Mouse (Mus musculus) urinary bladder, postnatal 14 days (tissue): Measurements from ENCODE around the gene Invs.

Source experiments
- DNase-seq: peaks from one replicate; pipeline ENCODE4 v3.0.0; 2021; ENCODE audit warnings: low spot score

Gene Invs

DNA sequence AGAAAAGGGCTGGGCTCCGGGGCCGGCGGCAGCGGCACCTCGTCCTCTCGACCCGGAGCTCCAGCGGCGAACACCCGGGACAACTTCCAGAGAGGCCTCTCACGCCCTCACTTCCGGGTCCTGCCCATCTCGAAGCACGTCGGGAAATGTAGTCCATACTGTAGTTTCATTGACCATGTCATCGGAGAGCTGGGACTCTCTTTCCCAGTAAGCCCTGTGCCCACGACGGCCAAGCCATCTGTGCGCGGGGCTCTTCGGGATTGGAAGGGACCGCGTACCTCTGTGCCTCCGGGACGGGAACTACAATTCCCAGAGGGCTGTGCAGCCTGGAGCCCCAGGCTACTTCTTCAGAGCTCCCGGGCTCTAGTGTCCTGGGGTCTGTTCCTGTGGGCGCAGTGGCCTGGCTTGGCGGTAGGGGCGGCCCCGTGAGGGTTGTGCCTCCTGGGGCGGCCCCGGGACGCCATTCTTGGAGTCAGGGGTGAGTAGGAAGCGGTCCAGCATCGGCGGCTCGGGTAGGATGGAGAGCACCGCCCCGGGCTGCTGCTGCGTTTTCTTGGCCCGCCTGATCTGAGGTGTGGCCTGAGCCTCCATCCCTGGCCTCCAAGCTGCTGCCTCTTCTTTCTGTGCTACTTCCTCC, at the start of gene Invs, which contains the start of gene Erp44:
Gene Invs, plus strand, starts transcription at position 263 of the 637 bp plus-strand sequence.
Gene Erp44, minus strand, starts transcription at position 61 of the 637 bp plus-strand sequence.
- peak; percentile 94 for DNase-seq

DNA sequence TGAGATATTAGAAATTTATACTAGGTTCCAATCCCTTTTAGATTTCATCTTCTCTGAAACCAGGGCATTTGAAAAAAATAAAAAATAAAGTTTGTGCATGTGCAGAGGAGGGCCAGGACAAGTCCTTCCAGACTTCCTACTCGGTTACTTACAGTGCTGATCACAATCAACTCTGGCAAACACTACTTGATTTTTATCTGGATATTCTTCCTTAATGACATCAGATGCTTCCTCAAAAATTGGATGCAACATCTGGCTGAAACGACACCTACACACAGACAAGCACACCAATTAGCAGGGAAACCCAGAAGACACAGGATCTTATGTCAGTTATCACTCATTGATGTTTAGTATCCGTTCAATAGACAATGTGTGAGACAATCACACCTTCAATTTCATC, 42.8 kb upstream of the Invs start:
- no peak for DNase-seq

GRCm38 (mm10) chr4:48239046-48239445, 40.5 kb upstream of the Invs start:
- no peak for DNase-seq

GRCm38 (mm10) chr4:48242482-48242881, 37.1 kb upstream of the Invs start:
- peak; percentile 25 for DNase-seq

- DNase-seq: no peak
Observed at GRCm38 (mm10) chr4:48243737-48244136, 35.8 kb upstream of the Invs start.

GRCm38 (mm10) chr4:48244280-48244679, 35.3 kb upstream of the Invs start:
- DNase-seq: no peak

- DNase-seq: no peak
Observed at GRCm38 (mm10) chr4:48253266-48253665, 26.3 kb upstream of the Invs start.

DNA sequence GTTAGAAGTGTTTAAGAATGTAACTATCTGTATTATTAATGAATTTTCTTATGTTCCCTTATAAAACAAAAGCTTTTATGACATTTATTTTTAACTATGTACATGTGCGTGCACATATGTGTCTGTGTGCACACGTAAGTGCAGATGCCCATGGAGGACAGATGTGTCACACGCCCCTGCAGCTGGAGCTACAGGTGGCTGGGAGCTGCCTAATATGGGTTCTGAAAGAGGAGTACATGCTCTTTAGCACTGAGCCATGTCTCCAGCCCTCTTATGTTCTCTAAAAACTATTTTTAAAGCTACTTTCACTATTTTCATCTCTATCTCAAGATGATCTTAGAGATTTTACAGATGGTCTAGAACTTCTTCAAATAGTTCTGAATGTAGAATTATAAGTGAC, 21.5 kb upstream of the Invs start:
- no peak for DNase-seq

GRCm38 (mm10) chr4:48267683-48268082, 11.9 kb upstream of the Invs start:
- no peak for DNase-seq

GRCm38 (mm10) chr4:48268127-48268526, 11.4 kb upstream of the Invs start:
- DNase-seq: no peak

DNA sequence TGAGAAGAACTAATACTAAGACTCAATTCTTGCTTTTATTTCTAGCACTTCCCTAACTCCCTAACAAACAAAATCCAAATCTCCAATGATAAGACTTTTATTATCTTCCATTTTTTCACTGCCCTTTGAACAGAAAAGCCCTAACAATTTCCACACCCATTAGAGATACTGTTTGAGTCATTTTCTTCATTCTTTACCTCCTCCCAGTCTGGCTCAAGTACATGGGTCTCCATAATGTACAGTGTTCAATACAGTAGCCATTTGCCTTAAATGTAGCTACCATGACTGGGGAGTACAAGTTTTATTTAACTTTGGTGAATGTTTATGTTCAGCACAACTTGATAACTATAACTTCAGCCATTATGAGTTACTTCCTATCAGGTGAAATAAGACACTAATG, 9.0 kb upstream of the Invs start:
- no peak for DNase-seq

- no peak for DNase-seq
Observed at GRCm38 (mm10) chr4:48271838-48272237, 7.7 kb upstream of the Invs start.

- no peak for DNase-seq
Observed at GRCm38 (mm10) chr4:48273119-48273829, 6.3 kb upstream of the Invs start.

GRCm38 (mm10) chr4:48275736-48276135, 3.8 kb upstream of the Invs start:
- no peak for DNase-seq

DNA sequence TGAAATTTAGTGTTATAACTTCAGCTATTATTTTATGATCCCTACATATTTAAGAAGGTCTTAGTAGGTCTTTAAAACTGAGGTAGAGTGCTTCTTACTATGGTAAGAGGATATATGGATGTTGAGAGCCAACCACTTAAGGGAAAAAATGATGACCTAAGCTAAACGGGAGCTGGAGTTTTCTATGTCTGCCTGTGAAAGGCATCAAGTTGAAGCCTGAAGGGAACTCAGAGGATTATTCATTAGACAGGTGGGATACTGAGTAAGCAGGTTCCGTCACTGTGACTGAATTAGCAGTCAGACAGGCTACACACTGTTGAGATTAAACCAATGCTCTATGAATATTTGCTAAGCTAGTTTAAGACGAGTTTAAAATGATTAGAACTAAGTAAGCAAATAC, 2.5 kb upstream of the Invs start:
- no peak for DNase-seq

GRCm38 (mm10) chr4:48278757-48279497, 633 bp upstream of the Invs start:
- peak; percentile 9 for DNase-seq

GRCm38 (mm10) chr4:48281121-48281520, 1.6 kb downstream of the Invs start:
- DNase-seq: no peak

DNA sequence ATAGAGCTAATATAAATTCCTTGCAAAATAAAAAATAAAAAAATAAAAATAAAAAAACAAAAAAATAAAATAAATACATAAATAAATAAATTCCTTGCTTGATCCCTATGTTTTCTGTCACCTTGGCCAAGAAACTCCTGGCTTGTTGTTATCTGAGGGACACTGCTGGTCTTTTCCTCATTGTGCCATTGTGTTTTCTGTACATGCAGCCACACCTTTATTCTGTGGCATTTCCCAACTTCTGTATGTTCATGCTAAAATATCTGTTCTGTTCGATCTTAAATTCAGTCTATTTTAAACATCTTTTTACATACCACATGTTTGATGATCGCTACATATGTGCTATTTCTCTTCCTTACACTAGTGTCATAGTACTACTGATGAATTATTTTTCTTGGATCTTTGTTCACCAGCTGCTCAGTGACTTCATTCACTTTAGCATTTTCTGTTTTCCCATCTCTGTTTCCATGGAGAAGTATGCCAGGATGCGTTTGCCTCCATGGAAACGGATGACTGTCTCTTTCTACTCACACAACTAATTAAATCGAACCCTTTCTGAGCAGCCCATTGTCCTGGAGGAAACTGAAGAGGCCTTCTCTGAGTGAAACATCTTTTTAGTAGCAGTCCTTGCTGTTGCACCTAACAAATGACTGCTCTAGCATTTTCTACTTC, 7.7 kb downstream of the Invs start:
- DNase-seq: no peak

- no peak for DNase-seq
Observed at GRCm38 (mm10) chr4:48314814-48315213, 35.3 kb downstream of the Invs start.

DNA sequence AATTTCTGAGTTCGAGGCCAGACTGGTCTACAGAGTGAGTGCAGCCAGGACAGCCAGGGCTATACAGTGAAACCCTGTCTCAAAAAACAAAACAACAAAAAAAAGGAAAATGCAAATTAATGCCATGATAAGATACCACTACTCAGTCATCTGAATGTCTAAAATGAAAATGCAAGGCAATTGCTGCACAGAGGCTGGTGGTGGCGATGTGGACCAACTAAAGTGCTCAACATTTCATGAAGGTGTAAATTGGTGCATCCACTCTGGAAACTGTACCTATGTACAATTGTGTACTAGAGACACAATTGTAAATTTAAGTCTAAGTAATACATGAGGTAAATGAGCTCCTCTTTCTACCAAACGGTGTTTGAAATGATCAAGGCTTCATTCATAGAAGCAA, 36.5 kb downstream of the Invs start:
- DNase-seq: no peak

GRCm38 (mm10) chr4:48321276-48321675, 41.7 kb downstream of the Invs start:
- DNase-seq: no peak

DNA sequence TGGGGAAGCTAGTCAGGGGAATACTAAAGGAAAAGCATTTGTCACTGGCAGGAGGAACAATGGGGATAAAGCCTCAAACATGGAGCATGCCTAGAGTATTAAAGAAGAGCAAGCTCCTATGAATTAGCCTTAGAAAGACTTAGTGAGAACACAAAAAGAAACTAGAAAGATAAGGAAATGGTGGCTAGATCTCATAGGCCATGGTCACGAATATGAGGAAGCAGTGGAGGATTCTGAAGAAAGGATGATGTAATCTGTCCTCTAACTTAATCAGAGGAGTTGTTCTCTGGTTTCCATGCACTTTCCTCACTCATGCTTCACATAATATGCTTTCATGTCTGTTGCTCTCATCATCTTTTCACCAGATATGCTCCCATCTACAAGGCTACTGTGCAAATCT, 42.5 kb downstream of the Invs start:
- no peak for DNase-seq

GRCm38 (mm10) chr4:48327192-48327591, 47.6 kb downstream of the Invs start:
- no peak for DNase-seq
